Mouse (Mus musculus) heart, postnatal 0 days (tissue): ENCODE measurements at regions not wholly inside any gene's neighbourhood (a gene's known extent, or its start where the extent isn't known, plus 50 kb on each side); places are given as distances from the start of the nearest gene placed in this dataset.

Experiments used
- CTCF ChIP-seq: IDR thresholded peaks from 2 replicates; pipeline ENCODE4 v1.5.1; 2016; ENCODE audit warnings: antibody characterized with exemption, control low read depth, low read depth
- EP300 ChIP-seq: IDR thresholded peaks from 2 replicates; pipeline ENCODE4 v1.6.1; 2016; ENCODE audit warnings: antibody characterized with exemption, low read depth

DNA sequence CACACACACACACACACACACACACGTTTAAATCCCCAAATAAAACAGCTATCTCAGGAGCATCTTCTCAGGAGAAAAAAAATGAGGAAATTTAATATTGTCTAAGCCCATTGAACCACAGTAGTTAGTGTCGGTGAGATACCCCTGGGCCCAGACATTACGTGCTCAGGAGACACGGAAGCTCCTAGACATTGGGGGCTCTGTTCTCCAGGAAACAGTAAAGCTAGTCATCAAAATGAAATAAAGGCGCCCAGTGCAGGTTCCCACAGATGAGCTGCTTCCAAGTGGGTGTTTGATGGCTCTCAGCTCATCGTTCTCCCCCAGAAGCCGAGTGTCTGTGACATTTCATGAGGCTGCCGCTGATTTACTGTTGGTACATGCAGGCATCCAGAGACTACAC lies 325.8 kb upstream of the Gm5415 start:
- no peak for TF ChIP-seq CTCF
- no peak for TF ChIP-seq EP300
